Mouse (Mus musculus): ENCODE results near the gene Hapln4. TPM values are rescaled to one million over a fixed set of nuclear protein-coding genes. Genes with fewer than 3 reads are reported as not detected.

The Hapln4 gene
- polyA plus RNA-seq, 1 experiment from 2014 or later: 0.03 TPM

DNA sequence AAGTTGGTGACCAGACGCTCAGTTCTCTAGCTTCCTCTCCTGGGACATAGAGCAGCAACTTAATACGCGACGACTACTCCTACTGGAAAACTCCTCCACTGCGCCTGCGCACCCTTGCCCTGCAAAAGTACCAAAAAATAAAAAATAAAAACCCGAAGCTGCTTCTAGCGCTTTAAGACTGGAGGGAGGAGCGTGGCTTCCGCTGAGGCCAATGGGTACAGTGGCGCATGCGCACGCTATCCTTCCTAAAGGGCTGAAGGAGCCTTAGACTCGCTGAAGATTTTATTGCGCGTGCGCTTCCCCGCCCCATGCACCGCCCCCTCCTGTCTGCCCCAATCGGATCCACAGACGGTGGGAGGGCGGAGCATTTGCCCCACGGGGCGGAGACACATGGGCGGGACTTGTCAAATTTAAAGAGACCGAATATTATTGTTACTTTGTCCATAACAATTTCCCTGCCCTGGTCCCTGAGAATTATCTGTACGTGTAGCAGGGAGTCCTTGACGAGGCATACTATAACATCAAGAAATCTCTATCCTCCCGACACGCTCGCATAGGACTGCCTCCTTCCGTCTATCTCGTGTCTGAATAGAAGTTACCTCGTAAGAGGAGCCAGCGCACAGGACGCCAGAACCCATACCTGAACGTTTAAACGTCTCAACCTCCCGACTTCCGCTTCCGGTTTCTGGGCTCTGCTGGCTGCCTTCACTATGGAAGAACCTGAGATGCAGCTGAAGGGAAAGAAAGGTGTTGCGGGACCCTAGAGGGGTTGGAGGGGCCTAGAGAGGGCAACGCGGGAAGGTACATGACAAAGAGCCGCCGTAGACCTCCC, 56.0 kb downstream of the Hapln4 start, which contains the start of the genes Rfxank, Borcs8 and Mef2b:
Gene Rfxank (minus strand): TSS at position 129 of the 832 bp plus-strand sequence.
Gene Borcs8 (plus strand): TSS at position 474 of the 832 bp plus-strand sequence.
Gene Mef2b (plus strand): TSS at position 686 of the 832 bp plus-strand sequence.
- under 1% methylated on average over 46 of the region's 46 CpGs for WGBS (ENCODE audit: missing documents)
- peaks cover 43% of the 10 kb centered on the region; the same call in 1 of the 2 replicates for H3K36me3 ChIP-seq (ENCODE audit: inconsistent target)
- peak within 1 kb of the TSS; percentile 98 for H3K4me3 ChIP-seq (ENCODE audit: inconsistent target)
- H3K79me2 ChIP-seq (ENCODE audit: inconsistent target): peaks cover 14% of the 10 kb centered on the region
- H3K27ac ChIP-seq: peak within 1 kb of the TSS; percentile 52

DNA sequence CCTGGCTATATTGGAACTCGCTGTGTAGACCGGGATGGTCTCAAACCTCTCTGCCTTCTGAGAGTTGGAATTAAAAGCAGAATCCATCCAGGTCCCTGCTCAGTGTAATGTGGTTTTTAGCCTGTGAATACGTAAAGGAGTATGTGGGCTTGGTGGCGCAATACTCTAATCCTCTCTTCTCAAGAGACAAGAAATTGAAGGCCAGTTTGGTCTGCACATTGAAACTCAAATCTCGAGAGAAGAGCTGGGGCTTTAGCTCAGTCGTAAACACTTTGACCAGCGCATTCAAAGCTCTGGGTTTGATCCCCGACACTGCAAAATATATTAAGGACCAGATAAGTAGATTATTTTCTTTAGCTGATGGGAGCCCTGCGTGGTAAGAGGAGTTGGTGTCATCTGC, 56.7 kb downstream of the Hapln4 start:
- 3% methylated on average over 9 of the region's 9 CpGs for WGBS (ENCODE audit: missing documents)
- Histone ChIP-seq H3K79me2 (ENCODE audit: inconsistent target) (peaks cover 14% of the 10 kb centered on the region), H3K4me3 (ENCODE audit: inconsistent target) (peak overlapping the region; percentile 98), H3K27ac (peak overlapping the region; percentile 52), H3K36me3 (ENCODE audit: inconsistent target) (peaks cover 43% of the 10 kb centered on the region; the same call in 1 of the 2 replicates)

Other genes starting within 250 kb of the Hapln4 start
- not detected in 3 replicates for gene Cilp2, start 195.8 kb upstream of the Hapln4 start, polyA plus RNA-seq (2018)
- 0.22 to 0.84 TPM in 2 of 3 replicates, not detected in the other for gene Tssk6, start 181.3 kb upstream of the Hapln4 start, polyA plus RNA-seq (2018)
- gene Ndufa13, start 180.9 kb upstream of the Hapln4 start, polyA plus RNA-seq (2018): 46.3 to 85.8 TPM (median 78.8 TPM) in 3 replicates
- 0.68 TPM in 1 of 3 replicates, not detected in the others for gene Yjefn3, start 180.7 kb upstream of the Hapln4 start, polyA plus RNA-seq (2018)
- gene Gatad2a, start 87.1 kb upstream of the Hapln4 start, polyA plus RNA-seq (2018): 38.2 to 65.2 TPM (median 54.8 TPM) in 3 replicates
- 11.9 to 29.5 TPM (median 18.7 TPM) in 3 replicates for gene Mau2, start 40.7 kb upstream of the Hapln4 start, polyA plus RNA-seq (2018)
- gene Sugp1, start 40.6 kb upstream of the Hapln4 start, polyA plus RNA-seq (2018): 21.0 to 34.1 TPM (median 22.9 TPM) in 3 replicates
- 0.10 TPM in 1 of 3 replicates, not detected in the others for gene Tm6sf2, start 10.5 kb upstream of the Hapln4 start, polyA plus RNA-seq (2018)
- gene Ncan, start 37.4 kb downstream of the Hapln4 start, polyA plus RNA-seq (2018): not detected in 3 replicates
- gene Nr2c2ap, start 47.9 kb downstream of the Hapln4 start, polyA plus RNA-seq (2018): 18.4 to 44.2 TPM (median 25.7 TPM) in 3 replicates
- 4.5 to 7.7 TPM (median 7.3 TPM) in 3 replicates for gene Rfxank, start 55.7 kb downstream of the Hapln4 start, polyA plus RNA-seq (2018)
- 31.7 to 53.1 TPM (median 41.2 TPM) in 3 replicates for gene Borcs8, start 56.0 kb downstream of the Hapln4 start, polyA plus RNA-seq (2018)
- gene Mef2b, start 56.3 kb downstream of the Hapln4 start, polyA plus RNA-seq (2018): not detected in 3 replicates
- 11.2 to 20.0 TPM (median 16.3 TPM) in 3 replicates for gene Tmem161a, start 88.9 kb downstream of the Hapln4 start, polyA plus RNA-seq (2018)
- 1.1 to 1.2 TPM (median 1.1 TPM) in 3 replicates for gene Slc25a42, start 128.8 kb downstream of the Hapln4 start, polyA plus RNA-seq (2018)
- 4.7 to 13.3 TPM (median 13.0 TPM) in 3 replicates for gene Sugp2, start 150.8 kb downstream of the Hapln4 start, polyA plus RNA-seq (2018)
- 1.4 to 8.6 TPM (median 4.8 TPM) in 3 replicates for gene Armc6, start 151.0 kb downstream of the Hapln4 start, polyA plus RNA-seq (2018)
- gene Homer3, start 199.4 kb downstream of the Hapln4 start, polyA plus RNA-seq (2018): 26.3 to 47.9 TPM (median 46.2 TPM) in 3 replicates
- gene Ddx49, start 219.0 kb downstream of the Hapln4 start, polyA plus RNA-seq (2018): 17.5 to 26.0 TPM (median 20.5 TPM) in 3 replicates
- gene Cope, start 219.1 kb downstream of the Hapln4 start, polyA plus RNA-seq (2018): 78.2 to 115 TPM (median 98.8 TPM) in 3 replicates
- not detected in 3 replicates for gene Cers1, start 232.3 kb downstream of the Hapln4 start, polyA plus RNA-seq (2018)
- not detected in 3 replicates for gene Gdf1, start 246.4 kb downstream of the Hapln4 start, polyA plus RNA-seq (2018)

Measured in macrophage (primary cell).